Mouse (Mus musculus): ENCODE measurements around the gene Sun1.

Sun1 gene

DNA sequence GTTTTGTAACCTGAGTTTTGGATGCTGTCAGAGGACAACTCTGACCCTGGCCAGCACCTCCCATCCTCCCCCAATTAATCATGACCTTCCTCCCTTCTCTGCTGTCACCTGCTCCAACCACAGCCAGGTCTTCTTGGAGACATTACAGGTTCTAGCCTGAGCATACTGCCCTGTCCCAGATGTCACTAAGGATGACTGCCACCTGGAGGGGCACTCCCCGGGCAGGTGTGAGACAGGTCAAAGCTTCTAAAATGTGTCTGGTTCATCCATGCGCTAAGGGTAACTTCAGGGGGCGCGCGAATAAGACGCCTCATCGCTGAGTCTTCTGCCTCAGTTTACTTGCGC lies 51.3 kb downstream of the Sun1 start:
- no peak for DNase-seq (ENCODE audit: low spot score)

DNA sequence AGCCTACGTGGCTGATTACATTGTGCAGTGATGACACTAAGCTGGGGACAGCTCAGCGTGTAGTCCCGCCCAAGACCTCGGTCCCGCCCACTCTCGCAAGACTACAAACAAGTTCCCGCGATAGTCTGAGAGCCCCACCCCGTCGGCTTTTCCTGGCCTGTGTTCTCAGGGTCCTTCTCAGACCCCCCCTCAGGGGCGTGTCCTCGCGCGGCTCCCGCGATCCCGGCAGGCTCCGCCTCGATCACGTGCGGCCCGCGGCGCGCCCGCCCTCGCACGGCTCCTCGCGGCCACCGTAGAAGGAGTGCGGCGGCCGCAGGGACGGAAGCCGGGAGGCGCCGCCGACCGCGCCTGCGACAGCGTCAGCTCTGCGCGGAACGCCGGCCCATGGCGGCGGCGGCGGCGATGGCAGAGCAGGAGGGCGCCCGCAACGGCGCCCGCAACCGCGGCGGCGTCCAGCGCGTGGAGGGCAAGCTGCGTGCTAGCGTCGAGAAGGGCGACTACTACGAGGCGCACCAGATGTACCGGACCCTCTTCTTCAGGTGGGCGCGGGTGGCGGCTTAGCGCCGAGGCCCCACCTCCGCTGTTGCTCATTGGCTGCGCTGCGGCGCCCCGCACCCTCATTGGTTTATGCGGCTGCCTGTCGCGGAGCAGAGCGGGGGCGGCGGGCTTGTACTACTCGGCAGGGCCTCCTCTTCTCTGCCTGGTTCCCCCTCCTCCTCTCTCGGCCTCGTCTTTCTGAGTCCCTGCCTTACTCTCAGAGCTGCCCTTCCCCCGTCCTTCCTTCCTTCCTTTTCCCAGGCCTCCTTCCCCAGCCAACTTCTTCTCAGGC lies 51.9 kb downstream of the Sun1 start, which contains the start of gene Get4:
Gene Get4 (plus strand): TSS at position 244 of the 829 bp plus-strand sequence.
- peak; percentile 99 for DNase-seq (ENCODE audit: low spot score)

DNA sequence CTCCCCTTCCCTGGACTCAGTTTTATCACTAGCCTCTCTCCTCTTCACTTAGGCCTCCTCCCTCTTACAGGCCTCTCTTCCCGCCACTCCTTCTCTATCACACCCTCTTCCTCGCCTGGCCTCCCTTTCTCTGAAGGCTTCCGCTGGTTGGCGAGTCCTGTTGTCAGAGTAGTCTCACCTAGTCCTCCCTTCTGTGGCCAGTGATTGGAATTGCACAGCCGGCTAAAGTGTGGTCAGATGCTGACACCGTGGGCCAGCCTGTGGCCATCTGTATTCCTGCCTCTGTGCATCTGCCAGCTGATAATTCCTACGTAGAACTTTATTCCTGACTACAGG lies 52.4 kb downstream of the Sun1 start:
- no peak for DNase-seq (ENCODE audit: low spot score)

DNA sequence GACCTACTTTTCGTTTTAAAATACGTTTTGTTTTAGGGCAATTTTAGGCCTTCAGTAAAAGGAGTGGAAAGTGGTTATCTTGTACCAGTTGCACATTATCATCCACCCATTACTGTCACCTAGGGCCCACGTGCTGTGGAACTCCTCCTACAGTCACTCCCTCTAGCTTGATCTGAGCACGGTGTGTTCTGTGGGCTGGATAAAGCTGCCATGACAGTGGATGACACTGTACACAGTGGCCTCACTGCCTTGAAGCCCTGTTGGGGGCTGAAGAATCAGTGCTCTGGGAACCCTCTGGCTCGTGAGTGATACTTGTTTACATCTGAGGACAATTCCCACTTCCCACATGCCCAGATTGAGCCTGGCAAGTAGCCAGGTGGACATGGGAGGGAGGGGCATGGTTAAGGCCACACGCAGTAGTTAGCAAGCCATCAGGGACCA lies 52.9 kb downstream of the Sun1 start:
- DNase-seq (ENCODE audit: low spot score) = peak; percentile 47

GRCm38 (mm10) chr5:139254938-139255337 lies 54.5 kb downstream of the Sun1 start:
- DNase-seq (ENCODE audit: low spot score) = no peak

DNA sequence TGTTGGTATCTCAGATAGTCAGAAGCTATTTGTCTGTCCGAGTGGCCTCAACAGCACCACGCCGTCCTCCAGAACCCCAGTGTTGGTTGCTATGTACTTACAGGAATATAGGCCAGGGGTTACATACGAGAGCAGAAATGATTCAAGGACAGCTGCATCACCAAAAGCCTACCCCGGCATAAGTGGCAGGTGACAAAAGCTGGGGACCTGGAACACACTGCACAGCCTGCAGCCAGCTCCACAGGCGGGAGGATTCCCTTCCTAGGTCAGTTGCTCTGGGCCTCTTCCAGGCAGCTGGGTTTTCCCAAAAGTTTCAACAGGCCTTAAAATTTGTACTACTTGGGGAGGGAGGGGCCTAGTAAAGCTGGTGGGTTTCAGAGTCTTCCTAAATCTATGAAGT lies 55.3 kb downstream of the Sun1 start:
- DNase-seq (ENCODE audit: low spot score) = no peak

- DNase-seq (ENCODE audit: low spot score) = no peak
These were observed 55.9 kb downstream of the Sun1 start for GRCm38 (mm10) chr5:139256211-139256765.

- DNase-seq (ENCODE audit: low spot score) = no peak
These were observed 56.8 kb downstream of the Sun1 start for GRCm38 (mm10) chr5:139257265-139257664.

DNA sequence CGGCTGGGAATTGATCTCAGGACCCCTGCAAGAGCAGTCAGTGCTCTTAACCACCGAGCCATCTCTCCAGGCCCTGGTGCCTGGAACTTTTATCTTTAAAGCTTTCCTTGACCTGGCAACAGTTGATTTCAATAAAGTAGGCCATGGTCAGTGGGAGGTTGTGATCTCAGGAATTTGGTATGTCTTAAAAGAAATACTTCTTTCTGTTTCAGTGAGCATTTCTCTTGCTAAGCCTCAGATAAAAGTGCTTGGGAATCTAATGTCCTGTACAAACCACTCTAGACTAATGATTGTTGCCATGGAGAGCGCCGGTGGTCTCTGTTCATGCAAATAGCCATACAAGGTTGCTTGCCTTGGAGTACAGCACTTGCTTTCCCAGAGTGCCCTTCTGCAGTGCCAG lies 57.4 kb downstream of the Sun1 start:
- DNase-seq (ENCODE audit: low spot score) = peak; percentile 35

- DNase-seq (ENCODE audit: low spot score) = no peak
These were observed 58.1 kb downstream of the Sun1 start for GRCm38 (mm10) chr5:139258371-139259035.

DNA sequence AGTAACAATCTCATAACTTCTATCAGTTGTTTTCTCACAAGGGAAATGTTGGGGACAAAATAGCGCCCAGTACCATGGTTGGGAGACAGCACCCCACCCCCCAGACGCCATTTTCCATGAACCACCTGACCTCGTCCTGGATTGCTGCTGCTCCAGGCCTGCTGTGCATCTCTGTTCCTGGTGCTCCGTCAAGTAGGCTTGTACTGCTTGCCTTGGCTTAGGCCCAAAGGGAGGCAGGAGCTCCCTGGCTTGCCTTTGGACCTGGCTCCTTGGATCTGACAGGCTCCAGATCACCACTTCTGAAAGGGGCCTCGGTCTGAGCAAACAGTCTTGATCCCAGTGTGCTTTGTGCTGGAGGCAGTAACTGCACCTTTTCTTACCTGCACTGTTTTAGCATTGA lies 59.4 kb downstream of the Sun1 start:
- no peak for DNase-seq (ENCODE audit: low spot score)

DNA sequence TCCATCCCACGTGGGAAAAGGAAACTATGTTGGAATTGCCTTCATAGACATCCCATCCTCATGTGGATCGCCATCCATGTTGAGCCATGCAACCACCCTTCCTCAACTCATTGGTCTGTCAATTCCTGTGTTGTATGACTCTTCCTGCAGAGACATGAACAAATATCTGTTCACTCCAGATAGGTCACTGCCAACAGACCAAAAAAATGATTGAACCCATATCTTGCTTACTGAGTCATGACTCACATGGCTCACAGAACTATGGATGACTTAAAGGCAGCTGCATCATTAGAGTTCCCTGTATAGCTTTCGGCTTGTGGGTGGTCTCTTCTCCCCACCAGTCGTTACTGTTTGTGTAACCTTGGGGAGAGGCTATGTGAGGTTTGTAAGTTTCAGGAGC lies 61.0 kb downstream of the Sun1 start:
- DNase-seq (ENCODE audit: low spot score) = no peak

- DNase-seq (ENCODE audit: low spot score) = no peak
These were observed 67.2 kb downstream of the Sun1 start for GRCm38 (mm10) chr5:139267661-139268060.

DNA sequence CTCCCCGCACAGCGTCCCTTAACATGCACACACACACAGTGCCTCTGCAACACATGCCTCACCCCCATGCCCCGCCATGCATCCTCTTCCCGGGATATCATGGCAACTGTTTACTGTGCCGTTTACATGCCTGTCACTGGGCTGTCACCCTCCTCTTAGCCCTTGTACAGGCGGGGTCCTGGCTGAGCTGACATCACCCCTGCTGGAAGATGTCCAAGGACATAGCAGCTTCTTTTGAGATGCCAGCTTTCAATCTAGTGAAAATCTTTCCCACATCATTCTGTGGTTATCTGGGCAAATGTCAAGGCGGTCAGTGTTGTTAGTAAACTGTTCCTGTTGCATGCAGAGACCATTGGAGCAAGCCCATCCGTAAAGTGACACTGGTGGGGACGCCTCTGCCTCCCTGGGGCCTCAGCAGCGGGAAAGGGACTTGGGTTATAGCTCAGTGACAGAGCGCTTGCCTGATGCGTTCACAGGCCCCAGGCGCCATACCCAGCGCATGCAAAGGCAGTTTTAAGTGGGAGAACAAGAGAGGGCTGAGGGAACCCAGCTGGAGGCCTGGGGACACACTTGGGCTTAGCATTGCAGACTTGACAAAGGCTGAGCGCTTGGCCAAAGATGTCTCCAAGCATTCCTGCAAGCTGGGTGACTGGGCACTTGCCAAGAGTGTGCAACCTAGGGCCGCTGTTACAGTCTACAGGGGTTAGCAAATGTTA lies 70.5 kb downstream of the Sun1 start:
- peak; percentile 49 for DNase-seq (ENCODE audit: low spot score)

GRCm38 (mm10) chr5:139271994-139272554 lies 71.6 kb downstream of the Sun1 start:
- DNase-seq (ENCODE audit: low spot score) = no peak

GRCm38 (mm10) chr5:139277287-139277686 lies 76.8 kb downstream of the Sun1 start:
- DNase-seq (ENCODE audit: low spot score) = no peak

- DNase-seq (ENCODE audit: low spot score) = no peak
These were observed 81.1 kb downstream of the Sun1 start for GRCm38 (mm10) chr5:139281373-139282112.

GRCm38 (mm10) chr5:139282191-139282590 lies 81.8 kb downstream of the Sun1 start:
- peak; percentile 63 for DNase-seq (ENCODE audit: low spot score)

DNA sequence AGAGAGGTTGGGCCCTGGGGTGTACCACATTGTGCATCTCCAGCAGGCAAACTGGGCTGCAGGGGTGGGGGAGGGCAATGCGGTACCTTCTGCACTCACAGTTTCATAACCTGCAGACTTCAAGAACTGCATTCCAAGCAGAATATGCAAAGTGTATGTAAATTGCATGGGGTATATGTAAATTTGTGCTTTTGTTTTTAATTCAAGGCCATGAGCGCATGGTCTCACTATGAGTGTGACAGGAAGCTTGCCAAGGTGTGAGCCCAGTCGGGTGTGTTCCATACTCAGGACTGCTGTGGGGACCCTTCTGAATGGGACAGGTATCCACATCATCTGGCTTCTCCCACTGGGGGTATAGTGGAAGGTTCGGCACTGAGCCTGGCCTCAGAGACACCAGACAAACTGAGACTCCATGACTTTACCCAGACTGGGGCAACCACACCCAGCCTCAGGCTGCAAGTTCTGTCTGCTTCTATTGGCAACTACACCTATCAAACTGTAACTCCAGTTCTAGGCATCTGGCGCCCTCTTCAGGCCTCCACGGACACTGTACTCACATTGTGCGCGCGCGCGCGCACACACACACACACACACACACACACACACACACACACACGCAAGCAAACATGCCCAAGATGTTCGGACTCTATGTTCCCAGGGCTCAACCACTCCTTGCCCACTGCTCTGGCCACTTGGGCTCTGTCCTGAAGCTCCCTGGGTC lies 83.2 kb downstream of the Sun1 start:
- DNase-seq (ENCODE audit: low spot score) = no peak

DNA sequence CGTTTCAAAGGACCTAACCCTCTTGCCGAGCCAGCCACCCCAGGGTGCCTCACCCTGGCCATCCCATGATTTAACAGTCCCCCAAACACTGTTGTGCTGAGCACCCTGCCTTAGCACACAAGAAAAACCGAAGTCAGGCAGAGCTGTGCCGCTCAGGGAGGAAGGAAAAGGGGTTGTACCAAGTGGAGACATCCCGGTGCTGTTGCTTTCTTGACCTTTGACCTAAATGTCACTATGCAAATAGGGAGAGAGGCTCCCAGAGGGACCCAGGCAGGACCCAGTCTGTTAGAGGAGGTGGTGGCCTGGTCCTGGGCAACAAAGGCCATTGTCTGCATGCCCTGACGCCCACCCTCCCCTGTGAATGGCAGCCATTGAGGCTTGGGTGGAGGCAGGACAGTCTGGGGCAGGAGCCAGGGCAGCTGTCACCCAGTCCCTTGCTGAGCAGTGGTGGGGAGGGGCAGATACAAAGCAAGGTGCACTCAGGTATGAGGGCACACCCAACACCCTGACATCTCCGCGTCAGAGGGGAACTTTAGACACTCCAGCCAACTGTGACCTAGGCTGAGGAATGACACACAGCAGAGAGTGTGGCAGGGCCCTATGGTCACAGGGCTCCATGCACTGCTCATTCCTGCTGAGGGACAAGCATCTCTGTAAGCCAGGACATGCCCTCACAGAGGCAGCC lies 85.1 kb downstream of the Sun1 start:
- DNase-seq (ENCODE audit: low spot score) = no peak
